Comparison of ENCODE assay signal across 8 mouse cellular contexts in genomic region chr17:34038878-34039561, GRCm38 (mm10). TPM values are rescaled to one million over a fixed set of nuclear protein-coding genes. Genes with fewer than 3 reads are reported as not detected.
DNase-seq lines count a peak whose midpoint lies in the region; ATAC-seq and TF ChIP-seq lines count a peak whose summit lies in the region.

TSS of gene Col11a2 (plus strand) at chr17:34039437.

- H3K4me3 ChIP-seq in heart, embryonic 12.5 days: peak within 1 kb of the TSS; percentile 30
- peak within 1 kb of the TSS; percentile 30 for H3K4me3 ChIP-seq in forebrain, embryonic 15.5 days
- peak within 1 kb of the TSS; percentile 28 for H3K4me3 ChIP-seq in midbrain, postnatal 0 days (ENCODE audit: low read depth, low read length)

- TF ChIP-seq CTCF in brain, embryonic 14.5 days (IDR thresholded peaks at IDR 0.05; ENCODE audit: borderline replicate concordance, extremely low read depth, insufficient read depth, insufficient read length): peak; percentile 1; the same call in 1 of the 2 replicates
- TF ChIP-seq CTCF in midbrain, postnatal 0 days (IDR thresholded peaks at IDR 0.05): peak; percentile 36

- H3K27ac ChIP-seq in heart, embryonic 12.5 days (ENCODE audit: poor library complexity, severe bottlenecking): no peak within 1 kb of the TSS
- H3K27ac ChIP-seq in forebrain, embryonic 15.5 days (replicated peaks): 0 out of 2 replicates have a peak within 1 kb of the TSS, but pooled peaks have one; percentile 11
- no peak within 1 kb of the TSS for H3K27ac ChIP-seq in midbrain, postnatal 0 days (ENCODE audit: low read depth, low read length)

- H3K4me1 ChIP-seq in heart, embryonic 12.5 days (replicated peaks): peaks cover 25% of the 10 kb centered on the region
- peaks cover 27% of the 10 kb centered on the region for H3K4me1 ChIP-seq in forebrain, embryonic 15.5 days
- no peaks in the 10 kb centered on the region for H3K4me1 ChIP-seq in midbrain, postnatal 0 days (ENCODE audit: insufficient read depth, low read length)

- whole genome bisulfite sequencing in heart, embryonic 12.5 days: 9% methylated on average over 28 of the region's 28 CpGs
- WGBS in forebrain, embryonic 15.5 days: 6% methylated on average over 28 of the region's 28 CpGs
- 12% methylated on average over 28 of the region's 28 CpGs for WGBS in midbrain, postnatal 0 days

- no peaks in the 10 kb centered on the region for H3K9me3 ChIP-seq in heart, embryonic 12.5 days (replicated peaks)
- H3K9me3 ChIP-seq in forebrain, embryonic 15.5 days: no peaks in the 10 kb centered on the region
- H3K9me3 ChIP-seq in midbrain, postnatal 0 days (ENCODE audit: low read length): no peaks in the 10 kb centered on the region

- H3K4me2 ChIP-seq in heart, embryonic 12.5 days: peak within 1 kb of the TSS; percentile 63
- peak within 1 kb of the TSS; percentile 66 for H3K4me2 ChIP-seq in forebrain, embryonic 15.5 days (replicated peaks)
- peak within 1 kb of the TSS; percentile 49 for H3K4me2 ChIP-seq in midbrain, postnatal 0 days (ENCODE audit: low read depth, low read length, poor library complexity, severe bottlenecking)

- ATAC-seq in heart, embryonic 12.5 days (ENCODE audit: insufficient number of reproducible peaks, low FRiP score): peak; percentile 19; the same call in 1 of the 2 replicates
- ATAC-seq in forebrain, embryonic 15.5 days (replicated peaks): peak; percentile 72
- peak; percentile 35; the same call in 1 of the 2 replicates for ATAC-seq in midbrain, postnatal 0 days (ENCODE audit: low FRiP score)

- peak within 1 kb of the TSS; percentile 58 for H3K9ac ChIP-seq in heart, embryonic 12.5 days
- H3K9ac ChIP-seq in forebrain, embryonic 15.5 days (replicated peaks): peak within 1 kb of the TSS; percentile 33
- peak within 1 kb of the TSS; percentile 39; the same call in 1 of the 2 replicates for H3K9ac ChIP-seq in midbrain, postnatal 0 days (replicated peaks; ENCODE audit: low read length, poor library complexity, severe bottlenecking)

- DNase-seq in heart, adult 9 months (ENCODE audit: low spot score in 2 of 2): no peak
- DNase-seq in brain, embryonic 14.5 days (ENCODE audit: low read depth): peak; percentile 60
- DNase-seq in left cerebral cortex, adult 18-20 months (ENCODE audit: low spot score in 2 of 2): no peak
- peak; percentile 26 for DNase-seq in midbrain, postnatal 0 days (ENCODE audit: low spot score)
- no peak for DNase-seq in yolk sac, embryonic 10.5 days (ENCODE audit: low spot score)
- DNase-seq in thymus, adult 18-20 months: no peak

- TF ChIP-seq POLR2A in brain, embryonic 14.5 days (IDR thresholded peaks at IDR 0.05; ENCODE audit: borderline replicate concordance, extremely low read depth, insufficient read depth, insufficient read length, poor library complexity, severe bottlenecking): no peak

- H3K36me3 ChIP-seq in heart, embryonic 12.5 days: peaks cover 39% of the 10 kb centered on the region
- peaks cover 36% of the 10 kb centered on the region for H3K36me3 ChIP-seq in forebrain, embryonic 15.5 days
- H3K36me3 ChIP-seq in midbrain, postnatal 0 days (ENCODE audit: insufficient read depth, low read length): peaks cover 24% of the 10 kb centered on the region

- peaks cover 62% of the 10 kb centered on the region for H3K27me3 ChIP-seq in heart, embryonic 12.5 days (replicated peaks)
- H3K27me3 ChIP-seq in forebrain, embryonic 15.5 days: no peaks in the 10 kb centered on the region
- H3K27me3 ChIP-seq in midbrain, postnatal 0 days (ENCODE audit: insufficient read depth, low read length): no peaks in the 10 kb centered on the region

RNA-seq across cellular contexts. Expression of gene Col11a2, which starts in this region (rescaled TPM):
- polyA plus RNA-seq in heart, embryonic 12.5 days (2016; fragmentation: Nextera tagmentation; extraction: Ambion mirVana): 0.48 and 0.83 TPM in 2 replicates
- polyA plus RNA-seq in brain, embryonic 14.5 days (2012; rRNA removed): 11.5 and 11.8 TPM in 2 replicates
- polyA plus RNA-seq in forebrain, embryonic 15.5 days (2015; fragmentation: Nextera tagmentation; extraction: Ambion mirVana): 2.0 and 2.1 TPM in 2 replicates
- 10 to 100 TPM; 14.5 to 14.6 TPM for total RNA-seq in left cerebral cortex, adult 18-20 months (2021)
- 17.9 and 24.3 TPM in 2 replicates for total RNA-seq in midbrain, postnatal 0 days (2014; rRNA removed)
- 4.1 and 4.6 TPM in 2 replicates for polyA plus RNA-seq in midbrain, postnatal 0 days (2015; fragmentation: Nextera tagmentation; extraction: Ambion mirVana)

Comparison
In these comparisons a context has a peak if more than half of its experiments do, and no peak if none do; other contexts are left out.
1. Peak in ATAC-seq, H3K4me3 ChIP-seq, H3K9ac ChIP-seq and H3K4me2 ChIP-seq in heart, embryonic 12.5 days; RNA of the gene not detected or under 1 TPM.
2. ATAC-seq: peak in every context shown above with its lines; median percentile 72 in forebrain, embryonic 15.5 days; 35 in midbrain, postnatal 0 days; 19 in heart, embryonic 12.5 days.
3. DNase-seq: peak in brain, embryonic 14.5 days (single experiment) and midbrain, postnatal 0 days (single experiment); none in heart, adult 9 months (0 of 2), left cerebral cortex, adult 18-20 months (0 of 2), yolk sac, embryonic 10.5 days (single experiment) and thymus, adult 18-20 months (0 of 2).
4. Peak in every context shown above with its lines, with median percentiles within 50 percentile points of each other: H3K4me2 ChIP-seq, H3K4me3 ChIP-seq and H3K9ac ChIP-seq.